Mouse (Mus musculus) E14TG2a.4 (cell line): ENCODE data around the gene Lrrc4c.

Experiments
- CTCF ChIP-seq: conservative IDR thresholded peaks from 2 replicates; pipeline ENCODE4 v1.5.1; 2014; ENCODE audit warnings: low read length
- POU5F1 ChIP-seq: IDR thresholded peaks from 2 replicates; pipeline ENCODE4 v1.6.1; 2014; ENCODE audit warnings: low read length, borderline replicate concordance

- TF ChIP-seq CTCF (no peak), POU5F1 (no peak)
Measured at GRCm38 (mm10) chr2:97318008-97318407, 1000.0 kb downstream of the Lrrc4c start.
